In genomic region chrX:166511107-166511506, GRCm38 (mm10) we compare ENCODE assay signal across 9 mouse cellular contexts. TPM values are rescaled to one million over a fixed set of nuclear protein-coding genes. Genes with fewer than 3 reads are reported as not detected.
A peak's percentile ranks its signal among the peaks of the same experiment; 100 is the strongest.
DNase-seq lines count a peak whose midpoint lies in the region; ATAC-seq and TF ChIP-seq lines count a peak whose summit lies in the region.
"Had no signal": no experiment of that assay in that cellular context is flagged by ENCODE, and none has a peak within 500 bp of the region (broad histone marks: within the 10 kb centered on the region; RNA-seq: fewer than 3 reads in every experiment).

No protein-coding gene starts in this region.

- H3K9me3 ChIP-seq in heart, embryonic 14.5 days (ENCODE audit: control insufficient read depth, low read length), result no peaks in the 10 kb centered on the region
- no peaks in the 10 kb centered on the region for H3K9me3 ChIP-seq in heart, embryonic 11.5 days (replicated peaks; ENCODE audit: control insufficient read depth, low read length)
- no peaks in the 10 kb centered on the region for H3K9me3 ChIP-seq in stomach, embryonic 15.5 days
- no peaks in the 10 kb centered on the region for H3K9me3 ChIP-seq in stomach, postnatal 0 days (ENCODE audit: control insufficient read depth, low read length)
- no peaks in the 10 kb centered on the region for H3K9me3 ChIP-seq in limb, embryonic 15.5 days
- H3K9me3 ChIP-seq: hindbrain, embryonic 12.5 days had no signal

- peak overlapping the region; percentile 56; the same call in 1 of the 2 replicates for H3K4me2 ChIP-seq in heart, embryonic 14.5 days (ENCODE audit: low read length)
- H3K4me2 ChIP-seq in heart, embryonic 11.5 days, result no peak overlapping the region; the same call in 1 of the 2 replicates
- H3K4me2 ChIP-seq in stomach, embryonic 15.5 days, result peak overlapping the region; percentile 36; the same call in 1 of the 2 replicates
- no peak overlapping the region for H3K4me2 ChIP-seq in stomach, postnatal 0 days (replicated peaks; ENCODE audit: low read depth)
- no peak overlapping the region for H3K4me2 ChIP-seq in limb, embryonic 15.5 days

- H3K27me3 ChIP-seq in heart, embryonic 14.5 days (ENCODE audit: control insufficient read depth, insufficient read depth, low read length), result no peaks in the 10 kb centered on the region
- no peaks in the 10 kb centered on the region for H3K27me3 ChIP-seq in heart, embryonic 11.5 days (ENCODE audit: control insufficient read depth, insufficient read depth, low read length)
- H3K27me3 ChIP-seq in stomach, embryonic 15.5 days (replicated peaks), result no peaks in the 10 kb centered on the region
- H3K27me3 ChIP-seq in stomach, postnatal 0 days (ENCODE audit: control insufficient read depth, insufficient read depth, low read length), result no peaks in the 10 kb centered on the region
- H3K27me3 ChIP-seq in limb, embryonic 15.5 days, result peaks cover 7% of the 10 kb centered on the region; the same call in 1 of the 2 replicates

- no peak for DNase-seq in stomach, postnatal 0 days (ENCODE audit: low spot score)
- no peak for DNase-seq in spleen, postnatal 14 days (ENCODE audit: low spot score in 2 of 2)
- DNase-seq in gastrocnemius, adult 18-20 months (ENCODE audit: low spot score), result no peak

- H3K36me3 ChIP-seq in heart, embryonic 14.5 days (ENCODE audit: control insufficient read depth, insufficient read depth, low read length), result no peaks in the 10 kb centered on the region
- no peaks in the 10 kb centered on the region for H3K36me3 ChIP-seq in heart, embryonic 11.5 days (ENCODE audit: control insufficient read depth, insufficient read depth, low read length)
- no peaks in the 10 kb centered on the region for H3K36me3 ChIP-seq in stomach, embryonic 15.5 days
- H3K36me3 ChIP-seq in stomach, postnatal 0 days (ENCODE audit: control insufficient read depth, insufficient read depth, low read length), result no peaks in the 10 kb centered on the region
- no peaks in the 10 kb centered on the region for H3K36me3 ChIP-seq in limb, embryonic 15.5 days
- H3K36me3 ChIP-seq: hindbrain, embryonic 12.5 days had no signal

- no peak for TF ChIP-seq CTCF in stomach, postnatal 0 days (IDR thresholded peaks at IDR 0.05; ENCODE audit: low read depth)

- no peak for ATAC-seq in heart, embryonic 14.5 days (ENCODE audit: insufficient number of reproducible peaks, insufficient read depth, low FRiP score, low read depth)
- no peak for ATAC-seq in heart, embryonic 11.5 days (replicated peaks; ENCODE audit: insufficient number of reproducible peaks, low FRiP score, low TSS enrichment)
- ATAC-seq in stomach, embryonic 15.5 days (ENCODE audit: insufficient read depth, low FRiP score, low read depth), result no peak
- no peak for ATAC-seq in stomach, postnatal 0 days (ENCODE audit: low FRiP score, low TSS enrichment)
- no peak for ATAC-seq in limb, embryonic 15.5 days (ENCODE audit: insufficient number of reproducible peaks, low FRiP score, low TSS enrichment, low read depth)
- no peak for ATAC-seq in CD4-positive, CD25-positive, alpha-beta regulatory T cell, adult 4 months

- H3K9ac ChIP-seq in heart, embryonic 14.5 days (ENCODE audit: low read length), result no peak overlapping the region
- H3K9ac ChIP-seq in heart, embryonic 11.5 days (ENCODE audit: low read depth, low read length), result no peak overlapping the region
- no peak overlapping the region for H3K9ac ChIP-seq in stomach, embryonic 15.5 days
- no peak overlapping the region for H3K9ac ChIP-seq in stomach, postnatal 0 days (ENCODE audit: low read length)
- H3K9ac ChIP-seq in limb, embryonic 15.5 days, result no peak overlapping the region
- H3K9ac ChIP-seq: hindbrain, embryonic 12.5 days had no signal

- no peak for TF ChIP-seq EP300 in stomach, postnatal 0 days (optimal IDR thresholded peaks at IDR 0.05)

- H3K27ac ChIP-seq in heart, embryonic 14.5 days (replicated peaks in 1 of 2; ENCODE audit: control insufficient read depth in 1 of 2, insufficient read depth in 1 of 2, low read depth in 2 of 2, low read length in 2 of 2), result no peak overlapping the region
- no peak overlapping the region for H3K27ac ChIP-seq in heart, embryonic 11.5 days (ENCODE audit: low read depth, low read length)
- no peak overlapping the region for H3K27ac ChIP-seq in stomach, embryonic 15.5 days
- no peak overlapping the region for H3K27ac ChIP-seq in stomach, postnatal 0 days (replicated peaks)
- H3K27ac ChIP-seq in limb, embryonic 15.5 days, result 0 out of 2 replicates have a peak overlapping the region, but pooled peaks have one; percentile 99

- no peak overlapping the region for H3K4me3 ChIP-seq in heart, embryonic 14.5 days (ENCODE audit: control insufficient read depth in 1 of 2, insufficient read depth in 1 of 2, low read depth in 1 of 2, low read length in 2 of 2)
- no peak overlapping the region for H3K4me3 ChIP-seq in heart, embryonic 11.5 days (ENCODE audit: low read depth, low read length)
- H3K4me3 ChIP-seq in stomach, embryonic 15.5 days (replicated peaks), result no peak overlapping the region
- no peak overlapping the region for H3K4me3 ChIP-seq in stomach, postnatal 0 days (ENCODE audit: low read depth, low read length)
- H3K4me3 ChIP-seq in limb, embryonic 15.5 days, result no peak overlapping the region

- H3K4me1 ChIP-seq in heart, embryonic 14.5 days (ENCODE audit: control insufficient read depth in 2 of 2, insufficient read depth in 2 of 2, low read length in 2 of 2), result no peaks in the 10 kb centered on the region
- no peaks in the 10 kb centered on the region for H3K4me1 ChIP-seq in heart, embryonic 11.5 days (ENCODE audit: control insufficient read depth, insufficient read depth, low read length)
- H3K4me1 ChIP-seq in stomach, embryonic 15.5 days, result no peaks in the 10 kb centered on the region
- H3K4me1 ChIP-seq in stomach, postnatal 0 days (replicated peaks; ENCODE audit: control insufficient read depth, insufficient read depth), result no peaks in the 10 kb centered on the region
- no peaks in the 10 kb centered on the region for H3K4me1 ChIP-seq in limb, embryonic 15.5 days
- H3K4me1 ChIP-seq: hindbrain, embryonic 12.5 days had no signal

RNA-seq across cellular contexts. Expression of gene Tceanc, which starts 7.3 kb away (rescaled TPM):
- polyA plus RNA-seq in heart, embryonic 14.5 days (2014; fragmentation: Nextera tagmentation; extraction: Ambion mirVana), result 6.2 and 6.6 TPM in 2 replicates
- 6.1 and 7.0 TPM in 2 replicates for polyA plus RNA-seq in heart, embryonic 11.5 days (2014; fragmentation: Nextera tagmentation; extraction: Ambion mirVana)
- polyA plus RNA-seq in stomach, embryonic 15.5 days (2015; fragmentation: Nextera tagmentation; extraction: Ambion mirVana), result 4.8 and 5.9 TPM in 2 replicates
- 4.1 and 4.2 TPM in 2 replicates for polyA plus RNA-seq in stomach, postnatal 0 days (2015; fragmentation: Nextera tagmentation; extraction: Ambion mirVana)
- 7.2 and 8.2 TPM in 2 replicates for polyA plus RNA-seq in limb, embryonic 15.5 days (2015; fragmentation: Nextera tagmentation; extraction: Ambion mirVana)
- 1 to 10 TPM; 7.0 to 7.2 TPM for polyA plus RNA-seq in CD4-positive, CD25-positive, alpha-beta regulatory T cell, adult 4 months (2017; shearing (Covaris generic))
- 1 to 10 TPM; 1.5 to 4.4 TPM for total RNA-seq in gastrocnemius, adult 18-20 months (2021)

RNA-seq across cellular contexts. Expression of gene Rab9, which starts 31.4 kb away (rescaled TPM):
- 34.3 and 36.4 TPM in 2 replicates for polyA plus RNA-seq in heart, embryonic 14.5 days (2014; fragmentation: Nextera tagmentation; extraction: Ambion mirVana)
- polyA plus RNA-seq in heart, embryonic 11.5 days (2014; fragmentation: Nextera tagmentation; extraction: Ambion mirVana), result 38.6 and 40.2 TPM in 2 replicates
- polyA plus RNA-seq in stomach, embryonic 15.5 days (2015; fragmentation: Nextera tagmentation; extraction: Ambion mirVana), result 56.5 and 57.3 TPM in 2 replicates
- 82.2 and 85.1 TPM in 2 replicates for polyA plus RNA-seq in stomach, postnatal 0 days (2015; fragmentation: Nextera tagmentation; extraction: Ambion mirVana)
- polyA plus RNA-seq in limb, embryonic 15.5 days (2015; fragmentation: Nextera tagmentation; extraction: Ambion mirVana), result 55.3 and 61.6 TPM in 2 replicates
- 10 to 100 TPM; 31.9 to 33.7 TPM for polyA plus RNA-seq in CD4-positive, CD25-positive, alpha-beta regulatory T cell, adult 4 months (2017; shearing (Covaris generic))
- total RNA-seq in gastrocnemius, adult 18-20 months (2021), result 10 to 100 TPM; 17.6 to 20.6 TPM

Comparison
In these comparisons a context has a peak if more than half of its experiments do, and no peak if none do; other contexts are left out.
1. H3K4me2 ChIP-seq: peak in heart, embryonic 14.5 days (single experiment) and stomach, embryonic 15.5 days (single experiment); none in heart, embryonic 11.5 days (single experiment), stomach, postnatal 0 days (single experiment) and limb, embryonic 15.5 days (single experiment).